Mouse (Mus musculus) G1E (cell line): ENCODE measurements around the gene Gas8.

ENCODE experiments used
- CTCF ChIP-seq: IDR thresholded peaks from 2 replicates; pipeline ENCODE4 v1.5.1; 2012; ENCODE audit warnings: low read depth, low read length, inconsistent platforms, mixed read lengths
- GATA1 ChIP-seq: IDR thresholded peaks from 2 replicates; pipeline ENCODE4 v1.6.1; 2012; ENCODE audit warnings: borderline replicate concordance, low read length, inconsistent platforms, mixed read lengths
- GATA2 ChIP-seq: IDR thresholded peaks from 2 replicates; pipeline ENCODE4 v1.6.1; 2012; ENCODE audit warnings: low read depth, low read length, inconsistent platforms, borderline replicate concordance
- POLR2AphosphoS5 ChIP-seq: IDR thresholded peaks from 2 replicates; pipeline ENCODE4 v1.6.1; 2012; ENCODE audit warnings: low read depth, low read length, inconsistent platforms; ENCODE audit not compliant: insufficient replicate concordance
- TAL1 ChIP-seq: conservative IDR thresholded peaks from 2 replicates; pipeline ENCODE4 v1.6.1; 2012; ENCODE audit warnings: low read depth, low read length, inconsistent platforms, mixed read lengths

- TF ChIP-seq CTCF (no peak), GATA1 (no peak), TAL1 (no peak), POLR2AphosphoS5 (no peak), GATA2 (no peak)
These were observed 13.4 kb upstream of the Gas8 start for GRCm38 (mm10) chr8:123505267-123505666.
